Mouse (Mus musculus): Measurements from ENCODE around the gene Rhag. TPM values are rescaled to one million over a fixed set of nuclear protein-coding genes. Genes with fewer than 3 reads are reported as not detected.
A peak's percentile ranks its signal among the peaks of the same experiment; 100 is the strongest.

Rhag gene
- polyA plus RNA-seq, 1 experiment from 2014 or later, result 0.14 TPM

DNA sequence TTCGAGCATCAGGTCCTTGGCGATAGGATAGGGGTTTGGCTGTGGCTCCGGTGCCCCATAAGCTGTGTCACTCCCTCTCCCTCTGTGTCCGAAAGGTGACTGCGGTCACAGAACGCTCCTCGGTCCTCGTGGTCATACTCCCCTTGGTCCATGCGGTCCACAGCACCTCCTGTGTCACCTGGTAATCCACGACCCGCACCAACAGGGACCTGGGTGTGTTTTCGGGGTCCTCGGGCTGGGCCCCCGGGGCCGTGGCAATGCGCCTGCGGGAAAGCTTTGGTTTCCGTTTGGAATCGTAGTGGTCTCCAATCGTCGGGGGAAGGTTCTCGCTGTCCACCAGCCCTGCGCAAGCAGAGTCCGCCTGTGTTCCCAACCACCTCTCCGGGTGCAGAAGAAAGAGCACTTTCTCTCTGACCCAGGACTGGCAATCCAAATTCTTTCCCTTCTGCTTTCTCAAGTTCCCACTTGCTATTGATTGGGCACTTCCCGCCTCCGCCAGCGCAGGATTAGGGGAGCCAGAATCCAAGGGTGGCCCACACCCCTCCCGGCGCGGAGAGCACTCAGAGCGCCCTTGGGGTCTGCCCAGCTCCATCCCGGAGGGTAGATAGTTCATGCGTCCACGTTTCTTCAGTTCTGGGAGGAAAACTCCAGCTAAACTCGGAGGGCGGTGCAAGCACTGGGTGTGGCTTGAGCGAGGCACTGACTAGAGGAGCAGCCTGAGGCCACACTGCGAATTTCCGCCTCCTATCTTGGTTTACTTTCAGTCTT lies 69.2 kb downstream of the Rhag start, which contains the start of gene 9130008F23Rik:
Gene 9130008F23Rik, minus strand, starts transcription at position 636 of the 768 bp plus-strand sequence.
- WGBS, result under 1% methylated on average over 40 of the region's 40 CpGs
- Histone ChIP-seq H3K27me3 (replicated peaks) (no peaks in the 10 kb centered on the region; the same call in 1 of the 2 replicates), H3K9ac (peak within 1 kb of the TSS; percentile 42), H3K4me2 (peak within 1 kb of the TSS; percentile 97), H3K4me3 (peak within 1 kb of the TSS; percentile 49), H3K36me3 (replicated peaks) (no peaks in the 10 kb centered on the region), H3K4me1 (peaks cover 10% of the 10 kb centered on the region), H3K9me3 (no peaks in the 10 kb centered on the region), H3K27ac (no peak within 1 kb of the TSS)
- peak; percentile 85 for ATAC-seq (replicated peaks)

DNA sequence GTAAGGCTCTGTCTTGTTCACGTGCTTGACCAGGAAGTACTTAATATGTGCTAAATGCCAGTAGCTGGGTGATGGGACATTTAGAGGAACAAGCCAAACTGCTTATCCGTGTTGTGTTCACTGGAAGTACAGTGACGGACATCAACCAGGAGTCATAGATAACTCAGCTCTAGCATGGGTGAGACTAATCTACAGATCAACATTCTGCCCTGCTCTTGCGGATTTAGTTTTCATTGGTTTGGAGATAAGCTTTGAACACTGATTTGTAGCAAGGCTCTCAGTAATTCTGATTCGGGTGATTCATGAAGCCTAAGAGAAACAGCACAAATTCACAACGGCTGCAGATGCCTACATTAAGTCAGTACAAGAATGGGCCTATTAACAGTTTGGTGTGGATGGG lies 71.2 kb downstream of the Rhag start:
- ATAC-seq (replicated peaks), result no peak
- Histone ChIP-seq H3K27ac (no peak overlapping the region), H3K4me2 (no peak overlapping the region), H3K9me3 (no peaks in the 10 kb centered on the region), H3K36me3 (replicated peaks) (no peaks in the 10 kb centered on the region), H3K4me1 (peaks cover 10% of the 10 kb centered on the region), H3K9ac (no peak overlapping the region), H3K27me3 (replicated peaks) (no peaks in the 10 kb centered on the region; the same call in 1 of the 2 replicates), H3K4me3 (no peak overlapping the region)
- 91% methylated on average over 6 of the region's 6 CpGs for WGBS

DNA sequence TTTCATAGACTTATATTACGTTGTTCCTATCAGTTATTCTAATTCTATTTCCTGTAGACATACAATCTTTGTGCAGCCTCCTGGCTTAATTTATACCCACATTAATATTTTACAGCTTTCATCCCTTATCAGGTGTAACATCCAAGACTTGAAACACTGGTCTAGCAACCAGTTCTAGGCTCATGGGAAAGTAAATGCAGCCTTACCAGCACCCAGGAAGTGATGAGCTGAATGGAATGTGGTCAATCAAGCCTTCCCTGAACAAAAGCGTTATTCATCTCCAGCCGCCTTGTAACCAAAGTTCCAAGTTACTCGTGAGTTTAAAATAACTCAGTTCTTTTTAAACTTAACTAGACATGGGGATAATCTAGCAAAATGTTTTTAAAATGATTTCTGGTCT lies 74.2 kb downstream of the Rhag start:
- Histone ChIP-seq H3K4me1 (peaks cover 5% of the 10 kb centered on the region), H3K27me3 (replicated peaks) (no peaks in the 10 kb centered on the region; the same call in 1 of the 2 replicates), H3K4me3 (no peak overlapping the region), H3K36me3 (replicated peaks) (no peaks in the 10 kb centered on the region), H3K27ac (no peak overlapping the region), H3K9me3 (no peaks in the 10 kb centered on the region), H3K9ac (no peak overlapping the region), H3K4me2 (no peak overlapping the region)
- no peak for ATAC-seq (replicated peaks)
- 87% methylated on average over 4 of the region's 4 CpGs for WGBS

DNA sequence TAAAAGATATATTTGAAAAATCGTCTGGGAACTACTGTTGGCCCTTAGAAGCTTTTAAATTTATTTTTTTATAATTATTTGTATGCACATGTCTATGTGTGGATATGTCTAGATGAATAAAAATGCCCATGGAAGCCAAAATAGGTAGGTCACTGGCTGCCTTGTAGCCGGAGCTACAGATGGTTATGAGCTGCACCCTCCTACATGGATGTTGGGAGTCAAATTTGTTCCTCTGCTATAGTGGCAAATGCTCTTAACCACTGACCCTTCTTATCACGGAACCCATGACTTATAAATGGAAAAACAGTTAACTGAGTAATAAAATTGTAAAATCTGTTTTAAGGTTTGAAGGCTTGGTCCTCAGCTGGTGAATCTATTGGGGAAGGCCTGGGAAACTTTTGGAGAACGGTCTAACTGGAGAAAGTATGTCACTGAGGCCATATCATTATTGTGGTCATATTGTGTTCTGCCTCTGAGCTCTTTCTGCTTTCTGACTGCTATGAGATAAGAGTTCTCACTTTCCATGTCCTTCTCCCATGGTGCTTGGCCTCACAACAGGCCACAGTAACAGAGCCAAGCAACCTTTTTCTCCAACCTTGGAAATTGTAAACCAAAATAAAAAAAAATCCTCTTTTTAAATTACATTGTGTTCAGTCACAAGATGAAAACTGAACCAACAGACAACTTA lies 77.1 kb downstream of the Rhag start:
- Histone ChIP-seq H3K9ac (no peak overlapping the region), H3K4me3 (no peak overlapping the region), H3K27ac (no peak overlapping the region), H3K4me2 (no peak overlapping the region), H3K27me3 (replicated peaks) (no peaks in the 10 kb centered on the region), H3K9me3 (no peaks in the 10 kb centered on the region), H3K4me1 (no peaks in the 10 kb centered on the region), H3K36me3 (replicated peaks) (no peaks in the 10 kb centered on the region)
- 84% methylated on average over 4 of the region's 4 CpGs for WGBS
- no peak for ATAC-seq (replicated peaks)

Other genes starting within 250 kb of the Rhag start
- not detected in 2 replicates for gene Esp6, start 249.6 kb upstream of the Rhag start, polyA plus RNA-seq (2015; fragmentation: Nextera tagmentation; extraction: Ambion mirVana)
- not detected in 2 replicates for gene Esp4, start 212.5 kb upstream of the Rhag start, polyA plus RNA-seq (2015; fragmentation: Nextera tagmentation; extraction: Ambion mirVana)
- not detected in 2 replicates for gene Esp3, start 179.1 kb upstream of the Rhag start, polyA plus RNA-seq (2015; fragmentation: Nextera tagmentation; extraction: Ambion mirVana)
- gene Esp1, start 84.0 kb upstream of the Rhag start, polyA plus RNA-seq (2015; fragmentation: Nextera tagmentation; extraction: Ambion mirVana), result not detected in 2 replicates
- not detected in 2 replicates for gene Crisp2, start 4.1 kb upstream of the Rhag start, polyA plus RNA-seq (2015; fragmentation: Nextera tagmentation; extraction: Ambion mirVana)
- gene 9130008F23Rik, start 69.4 kb downstream of the Rhag start, polyA plus RNA-seq (2015; fragmentation: Nextera tagmentation; extraction: Ambion mirVana), result 0.61 and 0.65 TPM in 2 replicates
- gene Glyatl3, start 103.2 kb downstream of the Rhag start, polyA plus RNA-seq (2015; fragmentation: Nextera tagmentation; extraction: Ambion mirVana), result not detected in 2 replicates
- gene Mut, start 123.6 kb downstream of the Rhag start, polyA plus RNA-seq (2015; fragmentation: Nextera tagmentation; extraction: Ambion mirVana), result 19.0 and 19.4 TPM in 2 replicates
- 8.5 and 8.6 TPM in 2 replicates for gene Cenpq, start 123.9 kb downstream of the Rhag start, polyA plus RNA-seq (2015; fragmentation: Nextera tagmentation; extraction: Ambion mirVana)

All from midbrain, embryonic 15.5 days (tissue).